Mouse (Mus musculus): Measurements from ENCODE around the gene Serf1.
"Not testable (repeated sequence)": the region's sequence is repeated elsewhere in the genome, so short reads cannot be mapped to it uniquely, and the experiment has no call there.

The Serf1 gene

GRCm38 (mm10) chr13:100107652-100108472 lies at the start of gene Serf1:
Serf1 (plus strand) TSS chr13:100108012.
- peak; percentile 76 to 78 for DNase-seq

DNA sequence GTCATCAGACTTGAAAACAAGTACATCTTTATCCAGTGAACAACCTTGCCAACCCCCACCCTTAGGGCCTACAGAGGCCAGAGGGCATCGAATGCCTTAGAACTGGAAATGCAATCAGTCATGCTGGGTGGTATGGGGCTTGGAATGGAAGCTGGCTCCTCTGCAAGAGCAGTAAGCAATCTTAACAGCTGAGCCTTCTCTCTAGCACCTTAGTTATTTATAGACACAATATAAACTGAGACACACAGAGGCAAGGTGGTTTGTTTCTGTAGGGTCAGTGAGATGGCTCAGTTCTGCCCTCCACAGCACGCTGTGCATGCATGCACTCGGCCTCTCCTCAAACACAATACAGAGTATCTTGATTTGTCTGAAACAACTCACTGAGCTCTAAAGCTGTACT lies 43.9 kb upstream of the Serf1 start:
- no peak for DNase-seq

GRCm38 (mm10) chr13:100067821-100068220 lies 40.0 kb upstream of the Serf1 start:
- no peak for DNase-seq

- no peak for DNase-seq
Measured at GRCm38 (mm10) chr13:100071473-100071872, 36.3 kb upstream of the Serf1 start.

DNA sequence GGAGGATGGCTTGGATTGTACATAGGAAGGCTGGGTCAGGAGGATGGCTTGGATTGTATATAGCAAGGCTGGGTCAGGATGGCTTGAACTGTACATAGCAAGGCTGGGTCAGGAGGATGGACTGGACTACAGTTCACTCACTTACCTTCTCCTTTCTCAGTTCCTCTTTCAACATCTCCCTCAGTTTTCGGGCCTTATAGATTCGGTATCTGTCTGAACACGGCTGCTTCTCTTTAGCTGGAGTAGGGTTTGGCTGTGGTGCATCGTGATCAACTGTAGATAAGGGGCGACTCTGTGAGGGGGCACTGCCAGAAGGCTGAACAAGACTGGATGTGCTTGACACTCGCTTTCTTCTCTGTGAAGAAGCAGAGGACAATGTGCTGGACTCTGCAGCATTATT lies 9.0 kb upstream of the Serf1 start:
- no peak for DNase-seq

GRCm38 (mm10) chr13:100103052-100103658 lies 4.7 kb upstream of the Serf1 start:
- no peak for DNase-seq

GRCm38 (mm10) chr13:100103748-100104254 lies 4.0 kb upstream of the Serf1 start, which contains the start of gene Bdp1:
Bdp1 (minus strand) TSS chr13:100104070.
- peak; percentile 91 to 92 for DNase-seq

DNA sequence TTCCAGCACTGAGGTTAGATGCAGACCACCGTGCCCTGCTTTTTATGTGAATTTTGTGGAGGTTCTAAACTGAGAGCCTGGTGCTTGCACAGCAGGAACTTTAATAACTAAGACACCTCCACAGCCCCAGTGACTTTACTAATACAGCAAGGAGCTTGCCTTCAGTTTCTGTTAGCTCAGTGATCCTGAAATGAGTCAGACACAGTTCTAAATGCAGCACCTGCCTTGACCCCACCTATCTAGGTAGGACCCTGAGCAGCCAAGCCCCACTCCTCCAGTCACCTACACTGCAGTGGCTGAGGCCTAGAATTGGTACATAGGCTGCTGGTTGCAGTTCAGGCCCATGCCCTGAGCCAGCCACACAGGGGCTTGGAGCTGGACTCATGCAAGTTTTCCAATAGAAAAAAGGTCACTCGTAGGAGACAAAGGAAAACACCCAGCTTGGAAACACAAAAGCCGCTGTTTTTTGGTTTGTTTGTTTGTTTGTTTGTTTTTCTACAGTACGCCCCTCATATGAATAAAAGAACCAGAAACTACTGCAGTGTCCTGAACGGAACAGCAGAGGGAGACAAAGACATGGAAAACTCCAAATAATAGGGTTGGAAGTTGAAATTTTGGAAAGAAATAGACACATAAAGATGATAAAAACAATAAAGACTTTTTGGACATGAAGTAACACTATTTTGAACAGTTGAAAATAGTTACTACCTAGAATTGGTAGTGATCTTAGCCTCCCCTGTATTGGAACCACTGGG lies 4.6 kb downstream of the Serf1 start:
- no peak for DNase-seq

DNA sequence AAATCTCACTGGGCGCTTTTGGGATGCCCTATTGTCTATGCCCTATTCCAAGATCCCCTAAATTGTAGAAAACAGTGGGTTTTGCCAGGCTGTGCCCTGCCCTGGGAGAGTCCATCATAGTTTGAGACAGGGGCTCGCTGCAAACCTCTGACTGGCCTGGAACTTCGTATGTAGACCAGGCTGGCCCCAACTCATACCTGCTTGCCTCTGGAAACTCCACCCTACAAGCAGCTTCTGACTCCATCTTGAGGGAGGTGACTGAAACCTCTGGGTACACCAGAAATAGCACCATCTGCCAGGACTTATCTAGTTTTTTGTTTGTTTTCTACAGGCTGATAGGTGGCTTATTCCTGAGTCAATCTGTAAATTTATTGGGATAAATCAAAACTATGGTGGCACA lies 16.2 kb downstream of the Serf1 start:
- DNase-seq, result no peak

- peak; percentile 88 to 89 for DNase-seq
Measured at GRCm38 (mm10) chr13:100124423-100125257, 16.8 kb downstream of the Serf1 start, which contains the start of gene Smn1. Smn1 (plus strand) TSS chr13:100124852.

DNA sequence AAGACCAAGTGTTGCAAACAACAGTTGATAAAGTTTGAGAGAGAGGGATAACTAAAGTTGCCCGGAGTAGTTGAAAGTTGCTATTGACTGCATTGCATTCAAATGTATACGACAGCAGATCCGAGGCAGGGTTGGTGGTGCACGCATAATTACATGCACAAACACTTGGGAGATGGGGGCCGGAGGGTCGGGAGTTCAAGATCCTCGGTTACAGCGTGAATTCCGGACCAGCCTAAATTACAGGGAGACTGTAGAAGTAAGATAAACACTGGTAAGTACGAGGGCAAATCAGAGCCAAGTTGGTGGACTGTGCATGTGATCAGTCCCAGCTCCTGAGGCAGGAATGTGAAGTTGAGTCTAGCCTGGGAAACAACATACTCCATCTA lies 17.4 kb downstream of the Serf1 start:
- no peak for DNase-seq

DNA sequence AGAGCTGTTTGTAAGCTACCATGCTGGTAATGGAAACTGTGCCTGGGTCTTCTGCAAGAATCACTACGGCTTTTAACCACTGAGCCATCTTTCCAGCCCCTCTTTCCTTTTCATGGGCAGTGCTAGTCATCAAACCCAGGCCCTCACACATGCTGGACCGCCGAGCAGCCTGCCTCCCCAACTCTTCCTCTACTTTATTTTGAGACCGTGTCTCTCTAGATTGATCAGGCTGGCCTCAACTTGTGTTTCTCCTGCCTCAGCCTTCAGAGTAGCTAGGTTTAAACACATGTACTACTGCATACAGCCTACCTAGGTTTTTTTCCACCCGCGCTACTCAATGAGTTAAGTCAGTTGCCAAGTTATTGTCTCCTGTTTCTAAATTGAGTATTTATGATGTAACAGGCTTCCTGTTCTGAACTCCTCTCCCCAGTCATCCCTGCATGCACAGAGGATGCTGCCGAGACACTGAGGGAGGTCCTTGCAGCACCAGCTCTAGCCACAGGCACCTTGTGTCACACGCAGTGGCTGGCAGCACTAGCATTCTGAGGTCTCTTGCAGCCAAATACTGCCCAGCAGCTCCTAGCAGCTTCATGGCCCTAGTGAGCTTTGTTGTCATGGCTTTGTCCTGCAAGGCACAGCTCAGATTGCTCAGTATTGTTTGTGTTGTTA lies 34.0 kb downstream of the Serf1 start:
- no peak for DNase-seq

GRCm38 (mm10) chr13:100152659-100153058 lies 44.8 kb downstream of the Serf1 start:
- DNase-seq, result no peak

DNA sequence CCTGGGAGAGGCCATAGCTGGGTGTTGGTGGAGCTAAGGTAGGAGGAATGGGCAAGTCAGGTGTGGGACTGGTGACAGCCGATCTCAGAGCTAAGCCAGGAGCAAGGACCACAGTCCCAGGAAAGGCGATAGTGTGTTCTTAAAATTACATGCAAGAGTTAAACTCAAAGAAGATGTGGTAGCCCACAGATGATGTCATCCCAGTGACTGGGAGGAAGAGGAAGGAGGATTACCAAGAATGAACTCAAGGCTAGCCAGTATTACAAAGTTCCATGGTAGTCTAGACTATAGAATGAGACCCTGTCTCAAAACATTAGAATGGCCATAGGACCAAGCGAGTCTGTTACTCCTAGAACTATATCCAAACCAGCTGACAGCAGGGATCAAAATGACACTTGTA lies 48.8 kb downstream of the Serf1 start:
- DNase-seq, result no peak

GRCm38 (mm10) chr13:100161171-100161870 lies 53.5 kb downstream of the Serf1 start:
- not testable (repeated sequence) for DNase-seq

DNA sequence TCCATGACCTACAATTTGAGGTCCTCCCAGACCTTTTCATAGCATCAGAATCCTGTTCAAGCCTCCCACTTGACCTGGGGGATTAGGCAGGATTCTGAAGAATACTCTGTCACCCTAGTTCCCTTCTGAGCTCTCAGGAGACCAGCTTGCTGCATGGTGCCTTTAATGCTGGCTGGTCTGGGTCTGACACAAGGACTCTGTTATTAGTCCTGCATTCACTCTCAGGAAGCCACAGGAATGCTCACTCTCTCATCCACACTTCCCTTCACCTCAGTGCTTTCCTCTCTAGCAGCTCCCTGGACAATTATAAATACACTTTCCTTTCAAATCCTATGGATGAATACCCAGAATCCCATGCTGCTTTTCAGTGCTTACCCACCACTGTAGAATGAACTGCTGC lies 54.7 kb downstream of the Serf1 start:
- DNase-seq, result not testable (repeated sequence)
